Mouse (Mus musculus) MEL (cell line): ENCODE measurements around the gene Treh.

Experiments
- EP300 ChIP-seq, 2 experiments: IDR thresholded peaks; 2 replicates each; pipeline ENCODE4 v1.6.1; 2011; ENCODE audit warnings: improper control_type of control experiment in 2 of 2, low read length in 2 of 2, low read depth in 1 of 2, mild to moderate bottlenecking in 1 of 2
- GATA1 ChIP-seq: IDR thresholded peaks from 2 replicates; pipeline ENCODE4 v1.6.1; 2011; ENCODE audit warnings: low read depth, low read length, improper control_type of control experiment

- no peak for TF ChIP-seq EP300 (IDR thresholded peaks at IDR 0.05; ENCODE audit: low read depth in 1 of 2, low read length in 2 of 2)
- TF ChIP-seq GATA1: no peak
Observed at GRCm38 (mm10) chr9:44735886-44736285, 62.9 kb downstream of the Treh start.
